Mouse (Mus musculus): ENCODE results near the gene Ppp1r36.
"Not testable (repeated sequence)": the region's sequence is repeated elsewhere in the genome, so short reads cannot be mapped to it uniquely, and the experiment has no call there.

Gene Ppp1r36

GRCm38 (mm10) chr12:76452203-76452602, 34.9 kb downstream of the Ppp1r36 start:
- DNase-seq = no peak

- not testable (repeated sequence) for DNase-seq
Measured at GRCm38 (mm10) chr12:76458445-76458844, 41.1 kb downstream of the Ppp1r36 start.

- no peak for DNase-seq
Measured at GRCm38 (mm10) chr12:76459032-76459431, 41.7 kb downstream of the Ppp1r36 start.

GRCm38 (mm10) chr12:76463391-76463790, 46.1 kb downstream of the Ppp1r36 start:
- no peak for DNase-seq

- no peak for DNase-seq
Measured at GRCm38 (mm10) chr12:76464651-76465252, 47.4 kb downstream of the Ppp1r36 start.

GRCm38 (mm10) chr12:76466651-76467050, 49.3 kb downstream of the Ppp1r36 start:
- DNase-seq = no peak

- no peak for DNase-seq
Measured at GRCm38 (mm10) chr12:76467256-76467655, 49.9 kb downstream of the Ppp1r36 start.

- DNase-seq = peak; percentile 61 to 87
Measured at GRCm38 (mm10) chr12:76472046-76472445, 54.7 kb downstream of the Ppp1r36 start.

GRCm38 (mm10) chr12:76473562-76474245, 56.4 kb downstream of the Ppp1r36 start:
- no peak for DNase-seq

- DNase-seq = no peak
Measured at GRCm38 (mm10) chr12:76474246-76474583, 56.9 kb downstream of the Ppp1r36 start.

GRCm38 (mm10) chr12:76474802-76475201, 57.5 kb downstream of the Ppp1r36 start:
- no peak for DNase-seq

GRCm38 (mm10) chr12:76476146-76476545, 58.8 kb downstream of the Ppp1r36 start:
- no peak for DNase-seq

- DNase-seq = no peak
Measured at GRCm38 (mm10) chr12:76478309-76479023, 61.1 kb downstream of the Ppp1r36 start.

- DNase-seq = no peak
Measured at GRCm38 (mm10) chr12:76479174-76479573, 61.8 kb downstream of the Ppp1r36 start.

GRCm38 (mm10) chr12:76479836-76480495, 62.6 kb downstream of the Ppp1r36 start:
- DNase-seq = no peak

- DNase-seq = no peak
Measured at GRCm38 (mm10) chr12:76482446-76482845, 65.1 kb downstream of the Ppp1r36 start.

GRCm38 (mm10) chr12:76482948-76483347, 65.6 kb downstream of the Ppp1r36 start:
- no peak for DNase-seq

GRCm38 (mm10) chr12:76484881-76485280, 67.5 kb downstream of the Ppp1r36 start:
- no peak for DNase-seq

- no peak for DNase-seq
Measured at GRCm38 (mm10) chr12:76485381-76485780, 68.0 kb downstream of the Ppp1r36 start.

- no peak for DNase-seq
Measured at GRCm38 (mm10) chr12:76486943-76487342, 69.6 kb downstream of the Ppp1r36 start.
